Mouse (Mus musculus): Measurements from ENCODE around the gene P3h3.

GRCm38 (mm10) chr6:124860511-124860910 lies 3.0 kb upstream of the P3h3 start:
- no peak for TF ChIP-seq GATA1 (IDR thresholded peaks at IDR 0.05; ENCODE audit: low read length)
- TF ChIP-seq TAL1 (IDR thresholded peaks at IDR 0.05; ENCODE audit: low read length), result no peak
